20 mouse cellular contexts compared by ENCODE assay signal in the genomic region with DNA sequence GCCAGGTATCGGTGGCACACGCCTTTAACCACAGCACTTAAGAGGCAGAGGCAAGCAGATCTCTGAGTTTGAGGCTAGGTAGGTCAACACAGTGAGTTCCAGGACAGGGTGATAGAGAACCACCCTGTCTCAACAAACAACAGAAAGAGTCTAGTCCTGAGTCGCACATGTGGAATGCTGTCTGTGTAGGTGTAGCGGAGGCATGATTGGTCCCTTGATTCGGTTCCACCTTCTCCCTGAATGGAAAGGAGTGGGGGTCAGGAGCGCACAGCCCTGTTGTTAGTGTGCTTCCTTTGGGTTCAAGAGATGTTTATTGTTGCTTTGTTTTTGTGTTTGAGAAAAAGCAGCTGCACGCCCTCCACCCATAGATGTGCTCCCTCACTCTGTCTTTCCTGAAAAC. TPM values are rescaled to one million over a fixed set of nuclear protein-coding genes. Genes with fewer than 3 reads are reported as not detected.
DNase-seq lines count a peak whose midpoint lies in the region; ATAC-seq and TF ChIP-seq lines count a peak whose summit lies in the region.
"Had no signal": no experiment of that assay in that cellular context is flagged by ENCODE, and none has a peak within 500 bp of the region (broad histone marks: within the 10 kb centered on the region; RNA-seq: fewer than 3 reads in every experiment).

No protein-coding gene starts in this region.

- H3K36me3 ChIP-seq in heart, embryonic 10.5 days, result peaks cover 25% of the 10 kb centered on the region
- peaks cover 15% of the 10 kb centered on the region for H3K36me3 ChIP-seq in forebrain, postnatal 0 days (ENCODE audit: insufficient read depth)

- H3K9me3 ChIP-seq in heart, embryonic 10.5 days, result no peaks in the 10 kb centered on the region
- H3K9me3 ChIP-seq in forebrain, postnatal 0 days (ENCODE audit: low read length), result no peaks in the 10 kb centered on the region
- H3K9me3 ChIP-seq: G1E had no signal

- 87% methylated on average over 7 of the region's 7 CpGs for WGBS in heart, embryonic 10.5 days
- WGBS in forebrain, postnatal 0 days, result 96% methylated on average over 7 of the region's 7 CpGs

- H3K4me3 ChIP-seq in heart, embryonic 10.5 days, result no peak overlapping the region
- H3K4me3 ChIP-seq in forebrain, postnatal 0 days (ENCODE audit: low read depth, low read length), result no peak overlapping the region

- H3K9ac ChIP-seq in forebrain, postnatal 0 days, result no peak overlapping the region

- no peak for TF ChIP-seq CTCF in forebrain, postnatal 0 days (IDR thresholded peaks at IDR 0.05; ENCODE audit: low read depth)

- H3K27ac ChIP-seq in heart, embryonic 10.5 days, result no peak overlapping the region
- H3K27ac ChIP-seq in forebrain, postnatal 0 days (ENCODE audit: low read depth, low read length), result no peak overlapping the region

- no peak overlapping the region for H3K4me2 ChIP-seq in forebrain, postnatal 0 days (ENCODE audit: low read depth)

- peak; percentile 63 for DNase-seq in heart, adult 11 months
- no peak for DNase-seq in heart, embryonic 10.5 days (ENCODE audit: low spot score)
- DNase-seq in 3T3-L1 (ENCODE audit: low read depth, low spot score), result peak; percentile 57
- no peak for DNase-seq in forebrain, postnatal 0 days
- DNase-seq: adrenal gland, adult 2 months; adrenal gland, adult 8-10 months; adrenal gland, postnatal 10 days; adrenal gland, postnatal 14 days; adrenal gland, postnatal 25 days; adrenal gland, postnatal 36 days; B cell, adult 2 months; cerebellum, adult 11 months; cerebellum, adult 11-12 months; cerebellum, adult 18-20 months; cerebellum, adult 2 months had no signal

- H3K27me3 ChIP-seq in heart, embryonic 10.5 days (ENCODE audit: insufficient read depth, poor library complexity, severe bottlenecking), result no peaks in the 10 kb centered on the region
- H3K27me3 ChIP-seq in forebrain, postnatal 0 days (ENCODE audit: insufficient read depth, low read length), result no peaks in the 10 kb centered on the region
- H3K27me3 ChIP-seq: CH12.LX, Patski had no signal

- ATAC-seq in forebrain, postnatal 0 days, result no peak
- ATAC-seq: activated CD4-positive, CD25-positive, alpha-beta regulatory T cell, adult 4 months; CD4-positive, CD25-positive, alpha-beta regulatory T cell, adult 4 months; Patski had no signal

- H3K4me1 ChIP-seq in heart, embryonic 10.5 days, result peaks cover 3% of the 10 kb centered on the region; the same call in 1 of the 2 replicates
- no peaks in the 10 kb centered on the region for H3K4me1 ChIP-seq in forebrain, postnatal 0 days (ENCODE audit: insufficient read depth)

RNA-seq across cellular contexts. Expression of a gene that starts 12.4 kb away (rescaled TPM):
- polyA plus RNA-seq in heart, embryonic 10.5 days (2016; fragmentation: Nextera tagmentation; extraction: Ambion mirVana), result 76.9 and 82.8 TPM in 2 replicates
- 38.1 and 38.7 TPM in 2 replicates for total RNA-seq in forebrain, postnatal 0 days (2014; rRNA removed)
- polyA plus RNA-seq in forebrain, postnatal 0 days (2015; fragmentation: Nextera tagmentation; extraction: Ambion mirVana), result 44.1 and 45.3 TPM in 2 replicates

RNA-seq across cellular contexts. Expression of a gene that starts 35.6 kb away (rescaled TPM):
- polyA plus RNA-seq in heart, embryonic 10.5 days (2016; fragmentation: Nextera tagmentation; extraction: Ambion mirVana), result 21.2 and 21.9 TPM in 2 replicates
- 6.7 and 8.7 TPM in 2 replicates for total RNA-seq in forebrain, postnatal 0 days (2014; rRNA removed)
- polyA plus RNA-seq in forebrain, postnatal 0 days (2015; fragmentation: Nextera tagmentation; extraction: Ambion mirVana), result 5.4 and 6.4 TPM in 2 replicates

RNA-seq across cellular contexts. Expression of a gene that starts 59.4 kb away (rescaled TPM):
- polyA plus RNA-seq in heart, embryonic 10.5 days (2016; fragmentation: Nextera tagmentation; extraction: Ambion mirVana), result 0.07 and 0.16 TPM in 2 replicates
- total RNA-seq in forebrain, postnatal 0 days (2014; rRNA removed), result 0.15 and 0.19 TPM in 2 replicates
- polyA plus RNA-seq in forebrain, postnatal 0 days (2015; fragmentation: Nextera tagmentation; extraction: Ambion mirVana), result 0.08 and 0.13 TPM in 2 replicates
- total RNA-seq: adrenal gland, postnatal 14 days; adrenal gland, postnatal 25 days had no signal
- polyA plus RNA-seq: activated CD4-positive, CD25-positive, alpha-beta regulatory T cell, adult 4 months; CD4-positive, CD25-positive, alpha-beta regulatory T cell, adult 4 months had no signal

Comparison
In these comparisons a context has a peak if more than half of its experiments do, and no peak if none do; other contexts are left out.
1. DNase-seq: peak in heart, adult 11 months (single experiment) and 3T3-L1 (single experiment); none in heart, embryonic 10.5 days (single experiment) and forebrain, postnatal 0 days (single experiment).